Mouse (Mus musculus) kidney, adult 2 months (tissue): ENCODE results near the gene Sox30. TPM values are rescaled to one million over a fixed set of nuclear protein-coding genes. Genes with fewer than 3 reads are reported as not detected.

Experiments
- DNase-seq: peaks from one replicate; pipeline ENCODE4 v3.0.0; 2021
- H3K27ac ChIP-seq: fragments of 200-500 bp; 2 replicates; pipeline ENCODE4 v1.5.1; 2012; ENCODE audit warnings: low read depth, low read length, control low read depth, inconsistent platforms; ENCODE audit not compliant: insufficient read depth
- H3K27me3 ChIP-seq: fragments of 200-500 bp; replicated peaks from 2 replicates; pipeline ENCODE4 v1.6.1; 2012; ENCODE audit warnings: mild to moderate bottlenecking, moderate library complexity, low read length, inconsistent platforms; ENCODE audit not compliant: control insufficient read depth, insufficient read depth
- H3K36me3 ChIP-seq: fragments of 200-500 bp; 2 replicates; pipeline ENCODE4 v1.6.1; 2012; ENCODE audit warnings: mild to moderate bottlenecking, moderate library complexity, low read length, inconsistent platforms; ENCODE audit not compliant: control insufficient read depth, insufficient read depth
- H3K4me1 ChIP-seq: fragments of 200-500 bp; 2 replicates; pipeline ENCODE4 v1.6.1; 2011; ENCODE audit warnings: low read length; ENCODE audit not compliant: control insufficient read depth, insufficient read depth
- H3K4me3 ChIP-seq: fragments of 200-500 bp; 2 replicates; pipeline ENCODE4 v1.5.1; 2011; ENCODE audit warnings: mild to moderate bottlenecking, low read depth, low read length, control low read depth; ENCODE audit not compliant: insufficient read depth
- CTCF ChIP-seq: fragments of 200-500 bp; conservative IDR thresholded peaks from 2 replicates; pipeline ENCODE4 v1.5.1; 2011; ENCODE audit warnings: low read depth, mild to moderate bottlenecking, control low read depth, low read length, moderate library complexity, mixed read lengths; ENCODE audit not compliant: insufficient read depth, insufficient read length
- POLR2A ChIP-seq: fragments of 200-500 bp; IDR thresholded peaks from one replicate; pipeline ENCODE4 v1.6.1; 2011; ENCODE audit warnings: low read depth, low read length, control low read depth
- WGBS: fragments of 180-500 bp; shearing (Covaris S2); methylation state at CpG from one replicate; pipeline ENCODE4 v1.1.7; 2018; 5-methylcytosine and 5-hydroxymethylcytosine counted together
- polyA plus RNA-seq: library from polyadenylated mRNA; depleted of rRNA; stranded (reverse); fragments of >200 nt; gene quantifications from 2 replicates; pipeline ENCODE4 v1.2.3, GENCODE M21; 2012; rRNA removed

Gene Sox30
- polyA plus RNA-seq: 0.05 and 0.11 TPM in 2 replicates

DNA sequence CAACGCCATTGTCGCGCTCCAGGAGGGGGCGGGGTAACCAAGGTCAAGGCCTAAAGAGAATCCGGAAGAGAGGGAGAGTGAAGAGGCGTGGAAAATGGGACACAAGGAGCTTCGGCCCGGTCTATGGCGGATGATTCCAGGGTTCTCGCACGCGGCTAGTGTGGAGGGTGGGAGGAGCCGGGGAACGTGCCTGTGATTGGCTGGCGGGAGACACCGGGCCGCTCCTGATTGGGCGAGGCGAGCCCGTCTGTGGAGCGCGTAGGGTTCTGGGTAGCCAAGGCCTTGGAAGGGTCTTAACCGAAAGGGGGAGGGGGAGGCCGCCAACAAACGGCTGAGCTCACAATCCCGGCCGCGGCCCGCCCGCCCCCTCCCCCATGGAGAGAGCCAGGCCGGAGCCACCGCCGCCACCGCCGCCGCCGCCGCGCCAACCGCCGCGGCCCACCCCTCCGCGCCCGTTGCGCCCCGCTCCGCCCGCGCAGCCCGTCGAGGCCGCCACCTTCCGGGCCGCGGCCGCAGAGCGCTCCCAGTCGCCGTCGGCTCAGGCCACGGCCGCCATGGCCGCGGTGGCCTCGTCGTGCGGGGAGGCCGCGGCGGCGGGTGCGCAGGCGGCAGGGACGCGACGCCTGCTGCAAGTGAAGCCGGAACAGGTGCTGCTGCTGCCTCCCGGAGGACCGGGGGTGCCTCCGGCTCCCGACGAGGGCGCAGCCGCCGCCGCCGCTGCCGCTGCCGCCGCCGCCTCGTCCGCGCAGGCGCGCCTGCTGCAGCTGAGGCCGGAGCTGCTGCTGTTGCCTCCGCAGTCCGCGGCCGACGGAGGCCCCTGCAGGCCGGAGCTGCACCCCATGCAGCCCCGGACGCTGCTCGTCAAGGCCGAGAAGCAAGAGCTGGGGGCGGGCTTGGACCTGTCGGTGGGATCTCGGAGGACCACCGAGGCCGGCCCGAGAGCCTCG, at the start of gene Sox30:
TSS of gene Sox30 (plus strand) at position 365 of the 947 bp plus-strand sequence.
- 13% methylated on average over 105 of the region's 115 CpGs for WGBS
- Histone ChIP-seq H3K36me3 (no peaks in the 10 kb centered on the region), H3K4me3 (peak within 1 kb of the TSS; percentile 74), H3K27ac (no peak within 1 kb of the TSS), H3K4me1 (no peaks in the 10 kb centered on the region), H3K27me3 (no peaks in the 10 kb centered on the region)
- DNase-seq: peak; percentile 44
- TF ChIP-seq CTCF: no peak

DNA sequence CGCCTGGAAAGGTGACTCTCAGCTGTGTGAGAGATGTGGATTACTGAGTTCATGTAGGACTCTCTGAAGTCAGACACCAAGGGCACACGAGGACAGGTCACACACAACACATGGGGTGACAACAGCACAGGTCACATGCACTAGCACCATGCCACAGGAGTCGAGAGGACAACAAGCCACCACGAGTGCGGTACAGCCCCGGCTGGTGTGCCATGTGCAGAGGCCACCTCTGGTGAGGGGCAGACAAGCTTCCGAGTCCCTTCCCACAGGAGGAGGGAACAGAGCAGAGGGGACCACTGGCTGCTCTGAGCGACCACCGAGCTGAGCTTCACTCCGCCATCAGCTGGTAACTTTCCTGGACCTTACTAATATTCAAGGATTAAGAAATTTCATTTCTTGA, 47.3 kb upstream of the Sox30 start:
- WGBS: 92% methylated on average over 10 of the region's 10 CpGs
- no peaks in the 10 kb centered on the region for H3K36me3 ChIP-seq
- no peaks in the 10 kb centered on the region for H3K27me3 ChIP-seq
- no peak overlapping the region for H3K4me3 ChIP-seq
- DNase-seq: no peak
- no peak overlapping the region for H3K27ac ChIP-seq
- TF ChIP-seq POLR2A (no peak), CTCF (no peak)
- no peaks in the 10 kb centered on the region for H3K4me1 ChIP-seq

DNA sequence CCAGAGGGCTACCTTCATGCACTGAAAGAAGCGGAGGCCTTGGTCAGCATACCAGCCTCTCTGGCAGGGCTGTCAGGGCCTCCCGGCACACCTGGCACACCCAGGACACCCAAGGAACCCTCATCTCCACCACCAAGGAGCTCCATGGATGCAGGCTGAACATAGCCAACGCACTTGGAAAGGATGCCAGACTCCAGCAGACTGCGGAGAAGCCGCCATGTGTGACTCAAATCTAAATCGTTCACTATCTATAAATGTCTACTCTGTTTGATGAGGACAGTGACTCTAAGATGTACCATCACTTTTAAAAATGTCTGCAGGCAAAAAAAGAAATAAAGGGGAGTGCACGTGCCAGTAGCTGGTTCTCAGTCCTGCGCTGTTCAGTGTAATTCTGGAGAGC, 42.6 kb upstream of the Sox30 start:
- Histone ChIP-seq H3K4me1 (no peaks in the 10 kb centered on the region), H3K36me3 (no peaks in the 10 kb centered on the region), H3K4me3 (no peak overlapping the region), H3K27me3 (no peaks in the 10 kb centered on the region), H3K27ac (no peak overlapping the region)
- TF ChIP-seq CTCF: no peak
- no peak for TF ChIP-seq POLR2A
- 94% methylated on average over 8 of the region's 8 CpGs for WGBS
- no peak for DNase-seq

DNA sequence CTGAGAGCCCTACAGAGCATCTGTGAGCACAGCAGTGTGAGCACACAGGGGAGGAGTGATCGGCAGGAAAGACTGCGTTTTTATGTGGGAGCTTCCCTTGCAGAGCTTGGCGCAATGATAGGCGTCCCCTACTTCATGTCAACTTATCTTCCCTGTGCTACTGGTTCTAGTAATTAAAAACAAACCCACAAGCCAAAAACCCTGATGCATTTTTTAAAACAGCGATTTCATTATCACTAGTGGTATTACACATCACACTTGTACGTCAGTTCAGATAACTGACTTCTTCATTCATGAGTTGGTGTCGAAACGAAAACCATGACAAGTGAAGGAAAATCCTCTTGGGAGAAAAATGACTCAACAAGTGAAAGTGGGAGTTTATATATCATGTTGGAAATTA, 41.2 kb upstream of the Sox30 start:
- Histone ChIP-seq H3K4me1 (no peaks in the 10 kb centered on the region), H3K36me3 (no peaks in the 10 kb centered on the region), H3K4me3 (no peak overlapping the region), H3K27me3 (no peaks in the 10 kb centered on the region), H3K27ac (no peak overlapping the region)
- no peak for DNase-seq
- 94% methylated on average over 8 of the region's 8 CpGs for WGBS
- TF ChIP-seq CTCF: no peak
- TF ChIP-seq POLR2A: no peak

DNA sequence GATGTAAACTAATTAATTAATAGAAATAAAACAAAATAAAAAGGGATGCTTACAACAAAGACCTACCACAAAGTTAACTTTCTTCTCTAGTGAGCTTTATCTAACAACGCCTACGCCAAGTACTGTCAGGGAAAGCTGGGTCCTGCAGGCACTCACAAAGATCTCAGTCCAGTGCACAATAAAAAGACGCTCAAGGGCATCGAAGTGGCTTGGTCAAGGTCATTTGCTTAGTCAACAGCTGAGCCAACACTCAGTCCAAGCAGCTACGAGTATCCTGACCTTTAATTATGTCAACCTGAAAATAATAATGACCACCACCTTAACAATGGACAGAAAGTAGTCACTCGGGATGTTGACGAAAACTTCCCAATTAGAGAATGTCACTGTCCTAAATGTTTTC, 37.8 kb upstream of the Sox30 start:
- DNase-seq: no peak
- WGBS: 90% methylated on average over 7 of the region's 7 CpGs
- no peak overlapping the region for H3K27ac ChIP-seq

DNA sequence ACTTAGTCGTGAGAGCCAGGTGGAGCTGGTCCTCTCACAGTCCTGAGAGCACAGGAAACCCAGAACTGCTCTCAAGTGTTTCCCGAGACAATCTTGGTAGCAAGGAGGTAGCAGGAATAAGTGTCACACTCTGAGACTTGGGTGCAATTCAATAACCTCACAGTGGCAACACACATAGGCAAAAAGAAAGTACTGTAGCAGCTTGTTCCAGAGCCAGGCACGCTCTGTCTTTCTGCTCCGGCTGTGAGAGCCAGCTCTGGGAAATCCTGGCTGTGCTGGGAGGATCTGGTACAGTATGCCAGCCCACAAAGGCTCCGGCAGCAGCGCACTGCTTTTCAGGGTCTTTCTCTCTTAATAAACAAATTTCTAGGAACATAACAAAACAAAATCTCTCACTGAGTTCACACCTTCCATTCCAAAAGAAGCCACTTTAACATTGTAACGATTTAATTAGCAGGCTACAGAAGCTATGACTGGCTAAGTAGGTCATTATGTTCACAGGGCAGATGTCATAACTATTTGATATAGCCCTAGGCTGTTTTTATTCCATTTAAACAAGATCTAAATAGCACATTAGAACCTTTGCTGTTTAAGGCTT, 36.9 kb upstream of the Sox30 start:
- H3K36me3 ChIP-seq: no peaks in the 10 kb centered on the region
- H3K4me3 ChIP-seq: no peak overlapping the region
- H3K27ac ChIP-seq: no peak overlapping the region
- no peaks in the 10 kb centered on the region for H3K27me3 ChIP-seq
- 54% methylated on average over 7 of the region's 7 CpGs for WGBS
- no peak for DNase-seq
- no peaks in the 10 kb centered on the region for H3K4me1 ChIP-seq
- TF ChIP-seq CTCF (no peak), POLR2A (no peak)

More for the DNA sequence above, 37.8 kb upstream of the Sox30 start:
- H3K27me3 ChIP-seq: no peaks in the 10 kb centered on the region
- TF ChIP-seq POLR2A: no peak
- no peak for TF ChIP-seq CTCF
- H3K4me1 ChIP-seq: no peaks in the 10 kb centered on the region
- H3K36me3 ChIP-seq: no peaks in the 10 kb centered on the region
- no peak overlapping the region for H3K4me3 ChIP-seq
